Mouse (Mus musculus) lung, postnatal 10 days (tissue): ENCODE data around the gene Itgb6.

ENCODE experiments used
- DNase-seq: peaks from one replicate; pipeline ENCODE4 v3.0.0; 2021

The Itgb6 gene

DNA sequence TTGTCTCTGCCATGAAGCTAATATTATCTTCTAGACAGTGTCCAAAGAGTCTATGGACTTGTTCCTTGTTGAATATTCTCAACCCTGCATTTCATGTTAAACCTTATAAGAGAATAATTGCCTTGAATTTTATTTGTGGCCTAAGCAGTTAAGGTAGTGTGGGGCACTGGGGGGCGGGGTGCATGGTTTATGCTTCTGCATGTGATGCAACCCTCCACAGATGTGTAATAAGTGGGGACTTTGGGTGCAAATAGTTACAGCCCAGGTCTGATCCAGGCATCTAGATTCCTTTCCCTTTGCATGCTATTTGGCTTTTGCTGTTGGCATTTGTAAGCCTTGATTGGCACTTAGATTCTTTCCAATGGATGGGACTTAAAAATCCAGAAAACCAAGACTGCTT is 51.2 kb downstream of the Itgb6 start:
- DNase-seq: no peak

DNA sequence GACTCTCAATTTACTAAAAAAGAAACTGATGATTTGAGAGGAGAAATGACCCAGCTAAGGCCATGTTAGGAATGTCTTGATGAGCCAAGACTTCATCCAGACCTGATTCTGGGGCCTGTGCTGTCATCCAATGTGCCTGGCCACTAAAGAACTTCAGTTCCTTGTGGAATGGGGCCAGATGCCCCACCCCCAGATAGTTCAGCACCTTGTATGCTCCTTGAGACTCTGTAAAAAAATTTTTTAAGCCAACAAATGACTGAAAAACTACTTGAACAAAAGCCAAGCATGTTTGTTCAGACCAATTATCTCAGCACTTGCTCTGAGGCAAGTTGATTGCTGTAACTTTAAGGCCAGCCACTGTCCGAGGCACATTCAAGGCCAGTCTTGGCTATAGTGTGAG is 59.4 kb downstream of the Itgb6 start:
- DNase-seq: peak; percentile 33

DNA sequence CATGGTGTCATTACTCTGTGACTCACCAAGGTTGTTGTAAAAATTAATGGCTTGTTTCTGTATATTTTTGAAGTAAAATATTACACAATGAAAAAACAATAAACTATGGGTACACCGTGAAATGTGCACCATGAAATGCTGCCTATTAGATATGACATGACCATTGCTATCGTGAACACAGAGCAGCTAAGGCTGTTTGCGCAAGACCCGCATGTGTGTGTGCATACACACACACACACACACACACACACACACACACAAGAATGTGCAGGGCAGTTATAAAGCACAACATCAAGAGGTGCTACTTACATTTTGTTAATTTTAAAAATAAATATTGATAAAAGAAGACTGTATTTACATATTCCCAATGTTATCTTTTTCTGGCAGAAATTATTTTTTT is 62.5 kb downstream of the Itgb6 start:
- no peak for DNase-seq

DNA sequence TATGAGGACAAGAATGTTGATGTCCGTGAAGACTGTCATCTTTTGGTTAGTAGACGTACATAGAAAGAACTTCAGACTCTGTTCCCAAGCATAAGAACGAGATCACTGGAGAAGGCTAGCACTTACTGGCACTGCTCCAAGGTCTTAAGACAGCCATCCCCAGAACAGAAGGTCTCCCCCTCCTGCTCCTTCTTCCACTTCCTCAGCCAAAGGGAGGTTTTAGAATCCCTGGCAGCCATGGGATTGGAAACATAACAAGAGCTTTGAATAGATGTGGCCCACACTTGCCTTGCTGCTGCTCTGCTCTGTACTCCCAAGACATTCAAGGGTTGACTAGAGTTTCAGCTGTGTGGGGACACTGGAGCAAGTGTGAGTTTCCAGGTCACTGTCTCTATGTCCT is 63.5 kb downstream of the Itgb6 start:
- DNase-seq: peak; percentile 64

DNA sequence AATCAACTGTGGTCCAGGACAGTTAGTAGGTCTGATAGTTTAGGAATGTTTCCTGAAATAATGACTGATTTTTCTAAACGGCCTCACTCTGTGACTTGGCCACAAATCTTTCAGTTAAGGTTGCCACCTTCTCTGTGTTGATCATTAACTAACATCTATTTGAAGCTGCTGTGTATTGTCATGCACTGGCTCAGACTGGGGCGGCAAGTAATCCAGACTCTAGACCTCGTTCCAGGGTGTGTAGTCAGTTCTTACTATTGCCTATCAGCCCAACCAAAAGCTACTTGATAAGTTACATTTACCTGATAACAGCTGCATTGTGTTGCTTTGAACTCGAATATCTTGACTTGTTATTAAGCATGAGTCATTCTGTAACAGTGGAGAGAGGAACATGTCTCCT is 67.6 kb downstream of the Itgb6 start:
- no peak for DNase-seq

DNA sequence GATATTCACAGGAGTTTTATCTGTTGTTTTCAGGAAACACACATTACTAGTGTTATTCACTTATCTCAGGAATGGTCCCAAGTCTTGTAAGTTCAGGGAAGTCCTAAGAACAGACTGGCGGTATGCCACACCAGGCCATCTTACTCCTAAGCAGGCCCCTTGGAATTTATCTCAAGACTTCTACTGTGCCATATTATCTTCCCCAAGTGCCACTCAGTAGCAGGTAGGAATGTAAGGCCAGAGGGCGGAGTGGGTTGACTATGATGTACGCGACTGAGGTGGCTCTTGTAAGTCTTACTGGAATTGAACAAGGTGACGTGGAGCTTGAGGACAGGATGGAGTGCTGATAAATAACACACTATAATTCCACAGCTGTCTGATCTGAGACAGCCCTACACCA is 72.3 kb downstream of the Itgb6 start:
- DNase-seq: no peak

DNA sequence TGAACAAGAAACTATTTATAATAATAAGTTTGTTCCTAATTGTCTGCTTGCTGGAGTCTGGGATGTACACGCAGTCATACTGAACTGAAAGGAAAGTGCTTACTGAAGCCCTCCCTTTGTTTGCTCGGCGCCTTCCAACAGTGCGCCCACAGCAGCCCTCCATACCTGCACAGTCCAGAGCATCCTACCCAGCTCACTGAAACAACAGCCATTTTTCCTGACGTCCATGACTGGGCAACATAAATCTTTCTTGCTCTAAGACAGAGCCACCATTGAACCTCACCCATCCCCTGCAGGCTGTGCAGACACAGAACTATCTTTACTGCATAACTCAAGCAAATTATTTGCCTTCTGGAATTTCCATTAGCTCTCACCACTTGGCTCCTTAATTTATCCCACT is 74.8 kb downstream of the Itgb6 start:
- no peak for DNase-seq

DNA sequence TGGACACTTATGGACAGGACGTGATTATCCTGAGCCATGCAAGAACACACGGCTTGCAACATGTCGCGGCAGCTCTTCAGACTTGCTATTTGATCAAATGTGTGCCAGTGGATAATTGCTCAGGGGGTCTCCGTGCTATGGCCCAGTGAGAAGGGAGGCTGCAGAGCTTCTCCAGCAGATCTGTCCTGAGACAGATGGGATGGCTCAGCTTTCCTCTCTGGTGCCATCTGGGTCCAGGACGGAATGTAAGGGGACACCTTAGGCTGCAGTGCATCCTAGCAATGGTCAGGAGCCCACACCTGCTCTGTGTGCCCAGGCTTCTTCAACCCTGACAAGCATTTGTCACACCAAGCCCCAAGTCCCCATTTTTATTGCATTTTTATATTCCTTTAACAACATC is 75.9 kb downstream of the Itgb6 start:
- DNase-seq: no peak

DNA sequence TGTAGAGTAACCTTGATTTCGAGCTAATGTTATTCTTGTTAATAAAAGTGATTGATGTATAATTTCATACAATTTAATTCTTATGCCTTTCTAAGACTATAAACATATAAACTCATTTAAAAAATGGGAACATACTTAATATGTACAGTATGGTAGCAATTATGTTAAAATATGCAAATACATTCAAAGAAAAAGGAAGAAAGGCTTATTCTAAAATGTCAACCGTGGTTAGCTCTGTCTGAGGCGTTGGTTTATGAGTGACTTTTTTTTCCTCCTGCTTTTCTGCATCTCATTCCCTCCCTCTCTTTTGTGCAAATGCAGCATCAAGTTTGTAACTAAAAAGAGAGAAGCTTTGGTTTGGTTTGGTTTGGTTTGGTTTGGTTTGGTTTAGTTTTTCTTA is 79.0 kb downstream of the Itgb6 start:
- DNase-seq: no peak

DNA sequence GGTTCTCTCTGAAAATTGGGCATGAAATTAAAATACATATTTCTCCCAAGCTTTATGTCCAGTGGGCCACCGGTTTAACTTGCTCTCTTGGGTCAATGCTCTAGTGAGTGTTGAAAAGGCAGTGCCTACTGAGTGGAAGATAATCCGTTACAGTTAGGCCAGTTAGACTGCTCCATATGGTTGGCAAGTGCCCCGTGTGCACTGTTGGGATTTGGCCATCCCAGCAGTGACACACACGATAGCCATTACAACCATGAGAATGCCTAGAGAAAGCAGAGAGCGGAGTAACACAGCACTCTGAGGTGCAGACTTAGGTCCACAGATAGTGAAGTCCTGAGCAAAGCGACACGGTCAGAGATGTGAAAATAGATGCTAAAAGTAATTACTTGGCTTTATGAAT is 79.8 kb downstream of the Itgb6 start:
- DNase-seq: no peak

DNA sequence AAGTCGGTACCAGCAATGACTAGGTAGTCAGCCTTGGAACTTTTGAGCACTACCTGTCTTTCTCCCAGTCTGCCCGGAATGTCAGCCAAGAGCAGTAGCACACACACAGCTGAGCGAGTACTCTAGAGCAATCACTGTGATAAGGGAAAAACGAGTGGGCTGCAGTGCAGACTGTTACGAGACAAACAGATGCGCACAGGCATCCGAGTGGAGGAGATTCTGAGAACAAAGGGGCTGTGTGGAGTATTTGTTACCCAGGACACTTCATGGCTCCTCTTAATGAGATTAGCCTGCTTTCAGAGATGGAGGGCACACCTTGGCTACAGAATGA is 82.1 kb downstream of the Itgb6 start:
- no peak for DNase-seq

DNA sequence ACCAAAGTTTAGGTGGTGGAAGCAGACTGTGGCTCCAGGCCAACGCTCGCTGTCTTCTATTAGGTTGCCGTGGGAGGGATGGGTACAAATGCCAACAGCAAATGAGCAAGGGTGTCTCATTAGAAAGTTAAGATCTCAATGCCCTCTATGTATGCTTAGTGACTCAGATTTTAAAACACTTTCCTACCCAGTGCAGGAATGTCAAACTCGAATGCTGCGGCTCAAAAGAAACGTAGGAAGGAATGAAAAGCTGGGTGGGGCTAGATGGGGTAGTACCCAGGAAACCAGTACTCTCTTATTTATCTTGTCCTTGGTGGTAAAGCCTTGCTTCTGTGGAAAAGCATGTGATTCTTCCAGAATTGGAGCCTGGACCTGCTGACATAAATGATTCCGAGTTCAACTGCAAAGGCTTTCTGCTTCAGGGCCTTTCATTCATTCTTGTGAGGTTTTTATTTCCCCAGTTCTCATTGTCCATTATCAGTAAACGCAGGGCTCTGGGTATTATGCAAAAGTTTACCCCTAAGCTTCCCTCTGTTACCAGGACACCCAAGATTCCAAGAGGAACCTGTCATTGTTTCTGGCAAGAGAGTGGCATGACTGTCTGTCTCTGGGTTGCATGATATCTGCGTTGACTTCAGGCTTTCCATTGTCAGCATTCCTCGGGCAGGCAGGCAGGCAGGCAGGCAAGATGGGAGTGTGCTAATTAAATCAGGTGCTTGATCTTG is 82.7 kb downstream of the Itgb6 start:
- DNase-seq: no peak

DNA sequence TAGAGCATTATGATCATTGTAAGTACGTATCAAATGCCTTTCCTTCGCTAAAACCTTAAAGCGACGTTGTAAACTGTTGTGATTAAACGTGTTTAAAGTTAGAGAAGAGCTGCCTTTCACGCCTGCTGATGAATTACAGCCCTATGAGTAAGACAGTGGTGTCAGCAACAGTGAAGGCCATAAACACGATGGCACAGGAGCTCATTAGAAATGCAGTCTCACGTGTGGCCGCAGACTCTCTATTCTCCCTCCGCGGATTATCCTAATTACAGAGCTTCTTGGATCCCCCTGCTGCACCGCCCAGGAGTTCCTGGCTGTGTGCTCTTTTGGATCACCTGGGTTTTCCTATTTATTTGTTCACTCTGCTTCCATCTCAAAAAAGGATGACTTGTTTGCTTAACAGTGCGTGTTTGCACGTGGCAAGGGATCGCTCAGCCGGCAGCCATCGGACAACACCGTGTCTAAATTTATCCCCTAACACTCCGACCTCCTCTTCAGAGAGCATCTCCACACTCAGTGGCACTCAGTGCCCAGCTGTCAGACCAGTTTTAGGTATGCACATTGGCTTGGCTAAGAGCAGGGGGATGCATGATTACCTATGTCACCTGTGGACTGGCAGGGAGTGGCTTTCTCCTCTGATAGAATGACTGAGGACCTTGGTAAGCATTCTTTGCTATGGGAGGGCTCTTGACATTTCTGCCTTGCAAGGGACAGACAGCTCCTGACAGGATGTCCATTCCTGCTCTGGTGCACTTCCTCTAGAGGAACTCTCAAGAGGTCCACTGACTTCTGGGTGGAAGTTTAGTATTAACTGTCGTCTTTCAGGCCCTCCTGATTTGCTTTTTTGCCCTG is 85.3 kb downstream of the Itgb6 start:
- DNase-seq: no peak

DNA sequence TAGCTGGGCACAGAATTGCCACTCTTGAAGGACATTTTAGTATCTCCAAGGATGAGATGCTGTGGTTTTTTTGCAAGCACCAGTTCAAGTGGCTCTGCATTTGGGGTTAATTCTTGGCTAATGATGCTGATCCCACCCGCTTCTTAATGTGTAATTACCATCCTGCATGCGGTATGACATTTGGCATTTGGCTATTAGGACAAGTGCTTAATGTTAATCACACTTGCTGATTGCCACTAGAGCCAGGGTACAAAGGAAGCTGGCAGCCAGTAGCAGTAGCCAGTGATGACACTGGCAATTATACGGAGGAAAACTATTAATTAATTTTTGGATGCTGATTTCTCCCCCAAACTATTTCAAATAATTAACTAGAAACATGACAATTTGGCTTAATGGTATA is 86.0 kb downstream of the Itgb6 start:
- no peak for DNase-seq

DNA sequence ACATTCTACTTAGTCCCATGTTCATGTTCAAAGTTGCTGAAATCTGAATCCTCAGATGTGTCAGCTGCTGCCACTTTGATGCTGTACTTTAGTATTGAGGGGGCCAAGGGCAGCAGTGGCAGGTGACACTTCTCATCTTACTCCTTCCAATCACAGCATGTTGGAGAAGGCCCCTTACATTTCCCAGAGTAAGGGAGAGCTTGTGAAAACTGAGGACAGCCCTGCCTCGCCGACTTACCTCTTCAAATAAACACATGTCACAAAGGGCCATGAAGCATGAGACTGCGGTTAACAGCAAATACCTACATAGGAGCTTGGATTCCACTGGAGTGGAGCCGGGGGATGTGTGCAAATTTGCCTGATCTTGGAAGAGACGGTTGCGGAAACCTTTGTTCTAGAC is 86.4 kb downstream of the Itgb6 start:
- no peak for DNase-seq

DNA sequence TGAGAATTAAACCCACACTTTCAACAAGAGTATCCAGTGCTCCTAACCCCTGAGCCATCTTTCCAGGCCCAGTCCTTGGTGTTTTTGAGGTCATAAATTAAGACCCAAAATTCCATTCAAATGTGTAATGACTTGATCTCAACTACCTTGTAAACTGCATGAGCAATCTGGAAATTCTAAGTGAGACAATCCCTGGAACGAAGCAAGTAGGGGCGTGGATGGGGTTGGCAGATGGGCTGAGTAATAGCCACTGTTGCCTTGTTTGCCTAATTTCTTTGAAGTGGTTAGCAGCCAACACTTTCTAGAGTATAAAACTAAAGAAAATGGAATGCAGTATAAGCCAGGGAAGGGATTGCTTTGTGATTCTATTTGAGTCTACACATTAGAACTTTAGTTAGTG is 89.7 kb downstream of the Itgb6 start:
- DNase-seq: peak; percentile 31

DNA sequence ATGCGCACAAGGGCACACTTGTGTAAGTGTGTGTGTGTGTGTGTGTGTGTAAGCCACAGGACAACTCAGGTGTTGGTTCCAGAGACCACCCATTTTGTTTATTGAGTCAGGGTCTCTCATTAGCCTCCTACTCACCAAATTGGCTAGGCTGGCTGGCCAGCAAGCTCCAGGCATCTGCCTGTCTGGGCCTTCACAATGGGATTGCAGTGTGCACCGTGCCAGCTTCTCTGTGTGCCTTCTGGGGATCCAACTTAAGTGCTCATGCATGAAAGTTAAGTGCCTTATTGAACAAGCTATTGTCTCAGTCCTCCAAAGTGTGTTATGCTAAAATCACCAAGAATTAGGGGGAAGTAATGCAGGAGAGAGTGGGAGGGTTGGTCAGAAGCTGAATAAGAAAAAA is 92.1 kb downstream of the Itgb6 start:
- no peak for DNase-seq

DNA sequence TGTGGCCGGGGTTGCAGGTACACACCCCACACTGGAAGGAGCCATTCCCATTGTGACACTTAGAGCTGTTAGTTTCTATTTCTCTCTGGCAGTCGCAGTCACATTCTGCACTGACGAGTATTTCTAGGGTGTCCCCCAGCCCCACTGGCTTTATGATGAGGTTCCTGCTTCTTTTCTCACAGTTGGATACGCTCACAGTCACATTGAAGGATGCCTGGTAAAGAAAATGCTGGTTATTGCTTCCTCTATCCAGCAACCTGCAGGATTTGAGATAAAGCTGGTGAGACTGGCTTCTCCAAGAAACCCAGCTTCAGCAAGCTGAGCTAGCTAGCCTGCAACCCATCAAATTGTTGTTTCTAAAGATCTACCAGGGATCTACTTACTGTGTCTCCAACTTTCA is 94.5 kb downstream of the Itgb6 start:
- DNase-seq: no peak

DNA sequence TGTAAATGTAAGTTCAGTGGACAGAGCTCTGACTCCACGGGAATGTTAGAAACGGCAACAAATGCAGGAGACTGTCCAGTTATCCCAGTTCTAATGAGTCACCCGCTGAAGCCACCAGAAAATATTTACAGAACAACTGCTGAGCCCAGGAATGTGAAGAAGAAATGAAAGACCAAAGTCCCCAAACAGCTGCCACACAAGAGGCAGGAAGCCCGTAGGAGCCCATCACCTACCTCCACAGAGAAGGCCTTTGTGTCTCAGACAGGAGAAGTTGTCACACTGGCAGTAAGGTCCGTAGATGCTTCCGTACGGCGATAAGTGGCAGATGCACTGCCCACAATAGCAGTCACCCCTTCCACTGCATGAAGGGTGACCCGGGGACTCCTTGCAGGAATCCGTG is 94.9 kb downstream of the Itgb6 start:
- no peak for DNase-seq

DNA sequence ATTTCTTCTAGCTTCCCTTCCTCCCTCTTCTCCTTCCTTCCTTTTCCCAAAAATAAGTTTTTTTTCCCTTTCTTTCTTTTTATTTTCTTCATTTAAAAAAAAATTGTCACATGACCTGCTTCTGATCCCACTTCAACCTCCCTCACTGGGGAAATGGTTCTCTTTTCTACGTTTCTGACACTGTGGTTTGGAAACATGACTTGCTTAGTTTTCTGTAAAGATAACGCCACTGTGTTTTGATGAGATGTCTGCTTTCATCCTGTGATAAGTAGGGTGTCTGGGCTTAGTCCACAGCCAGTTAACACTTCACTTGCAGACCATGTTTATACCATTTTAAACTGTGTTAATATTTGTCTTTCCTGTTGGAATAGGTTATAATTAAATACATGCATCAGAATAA is 96.7 kb downstream of the Itgb6 start:
- DNase-seq: no peak

DNA sequence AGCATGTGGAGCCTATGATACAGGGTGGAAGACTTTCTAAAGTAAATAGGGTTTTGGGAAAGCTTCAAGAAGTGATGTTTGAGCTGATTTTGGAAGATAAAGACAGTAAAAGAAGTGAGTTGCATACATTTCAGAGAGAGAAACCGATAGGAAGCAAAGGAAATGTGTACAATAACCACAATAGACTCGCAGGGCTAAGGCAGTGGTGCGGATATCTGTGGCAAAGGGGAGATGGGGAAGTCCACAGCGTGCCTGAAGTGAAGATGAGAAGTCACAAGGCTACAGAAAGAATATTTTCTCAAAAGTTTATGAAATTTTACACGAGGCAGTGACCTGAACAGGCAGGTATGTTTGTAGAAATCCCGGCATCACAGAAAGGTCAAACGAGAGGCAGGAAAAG is 100.3 kb downstream of the Itgb6 start:
- no peak for DNase-seq

DNA sequence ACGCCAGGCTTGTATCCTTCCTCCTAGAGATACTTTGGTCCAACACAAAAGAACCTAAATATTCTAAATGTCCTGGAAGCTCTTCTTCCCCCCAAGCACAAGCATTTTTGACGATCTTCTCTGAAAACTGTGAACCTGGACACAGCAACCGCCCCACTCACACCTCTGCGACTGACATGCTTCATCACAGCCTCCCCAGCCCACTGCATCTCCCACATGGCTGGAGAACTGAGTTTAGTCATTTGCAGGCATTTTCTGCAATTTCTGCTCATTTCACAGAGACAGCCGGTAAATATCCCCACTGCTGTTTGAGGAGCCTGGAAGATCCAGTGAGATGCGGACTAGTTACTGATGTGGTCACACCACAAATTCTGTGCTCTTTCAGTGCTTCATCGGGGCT is 107.7 kb downstream of the Itgb6 start:
- DNase-seq: no peak

DNA sequence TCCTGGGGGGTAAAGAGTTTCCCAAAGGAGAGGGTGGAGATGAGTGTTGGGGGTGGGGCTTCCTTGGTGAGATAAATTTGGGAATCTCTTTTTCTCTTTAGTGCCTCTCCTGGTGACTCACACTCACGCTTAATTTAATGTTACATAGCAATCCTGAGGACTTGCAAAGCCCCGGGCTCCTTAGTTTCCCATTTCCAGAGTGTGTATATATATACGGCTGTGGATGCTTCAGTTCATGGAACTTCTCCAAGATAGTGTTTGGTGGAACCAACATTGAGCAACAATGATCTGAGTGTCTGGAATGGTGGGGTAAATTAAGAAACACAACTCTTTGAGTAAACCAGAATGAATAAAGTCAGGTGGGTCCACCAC is 108.6 kb downstream of the Itgb6 start:
- DNase-seq: no peak

DNA sequence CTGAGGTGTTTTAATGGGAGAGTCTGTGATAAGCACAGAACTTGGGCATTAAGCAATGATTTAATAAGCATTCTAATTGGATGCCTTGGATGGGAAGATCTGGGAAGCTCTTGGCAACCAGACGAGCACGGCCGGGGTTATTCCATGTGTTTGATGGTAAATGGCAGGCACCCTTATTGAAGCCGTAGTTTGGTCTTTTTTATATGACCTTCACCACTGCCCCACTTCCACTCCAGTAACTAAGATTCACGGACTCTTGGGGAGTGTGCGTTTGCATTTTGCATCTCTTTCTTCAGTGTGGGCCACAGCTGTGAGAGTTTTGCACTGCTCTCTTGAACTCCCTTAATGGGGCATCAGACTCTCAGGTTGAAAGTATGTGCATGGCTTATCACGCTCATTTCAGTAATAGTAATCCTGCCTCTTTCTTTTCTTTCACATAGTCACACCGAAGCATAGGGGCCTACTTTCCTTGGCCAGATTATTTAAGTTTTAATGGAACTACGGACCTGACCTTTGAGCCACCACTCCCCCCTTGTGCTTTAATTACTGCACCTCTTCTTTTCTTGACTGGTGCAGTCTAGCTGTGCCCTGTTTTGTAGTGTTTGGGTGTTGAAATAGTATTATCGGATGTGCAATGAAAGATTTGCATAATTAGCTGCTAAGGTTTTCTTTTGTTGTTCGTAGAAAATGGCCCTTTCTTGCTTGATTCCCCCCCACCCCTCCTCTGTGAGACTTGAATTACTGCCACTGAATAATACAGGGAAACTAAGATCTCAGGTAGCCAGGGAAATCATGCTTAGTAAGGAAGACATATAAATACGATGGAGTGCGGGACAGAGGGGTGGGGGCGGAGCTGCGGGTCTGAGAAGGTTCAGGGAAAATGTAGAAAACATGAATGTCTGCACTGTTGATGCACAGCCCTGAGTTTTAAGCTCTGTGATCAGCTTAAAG is 109.3 kb downstream of the Itgb6 start:
- no peak for DNase-seq
